8 mouse cellular contexts compared by ENCODE assay signal in genomic region chr11:35178144-35178817, GRCm38 (mm10). TPM values are rescaled to one million over a fixed set of nuclear protein-coding genes. Genes with fewer than 3 reads are reported as not detected.
DNase-seq lines count a peak whose midpoint lies in the region; ATAC-seq and TF ChIP-seq lines count a peak whose summit lies in the region.
"Had no signal": no experiment of that assay in that cellular context is flagged by ENCODE, and none has a peak within 500 bp of the region (broad histone marks: within the 10 kb centered on the region; RNA-seq: fewer than 3 reads in every experiment).

No protein-coding gene starts in this region.

- H3K27me3 ChIP-seq in liver, embryonic 11.5 days (replicated peaks; ENCODE audit: control insufficient read depth, insufficient read depth, low read length): no peaks in the 10 kb centered on the region
- H3K27me3 ChIP-seq in liver, postnatal 0 days (ENCODE audit: insufficient read depth, low read length): peaks cover 2% of the 10 kb centered on the region; the same call in 1 of the 2 replicates

- DNase-seq in liver, embryonic 11.5 days (ENCODE audit: low spot score): no peak
- DNase-seq in liver, postnatal 0 days: no peak
- peak; percentile 61 for DNase-seq in embryo, embryonic 11 days
- peak; percentile 57 to 79 for DNase-seq in layer of hippocampus, adult 2 months (ENCODE audit: low spot score in 2 of 2)
- peak; percentile 85 to 92 for DNase-seq in right cerebral cortex, postnatal 36 days (ENCODE audit: low spot score in 2 of 2)
- no peak for DNase-seq in gastrocnemius, postnatal 14 days
- DNase-seq in lung, postnatal 14 days: no peak

- no peaks in the 10 kb centered on the region for H3K9me3 ChIP-seq in liver, embryonic 11.5 days (ENCODE audit: control insufficient read depth, low read length)
- H3K9me3 ChIP-seq in liver, postnatal 0 days (ENCODE audit: low read length): no peaks in the 10 kb centered on the region

- H3K4me2 ChIP-seq in liver, embryonic 11.5 days: peak overlapping the region; percentile 1; the same call in 1 of the 2 replicates
- no peak overlapping the region for H3K4me2 ChIP-seq in liver, postnatal 0 days (ENCODE audit: low read depth, low read length)

- no peak for TF ChIP-seq EP300 in liver, postnatal 0 days (IDR thresholded peaks at IDR 0.05; ENCODE audit: low read depth)

- no peak overlapping the region for H3K4me3 ChIP-seq in liver, embryonic 11.5 days (ENCODE audit: low read depth, low read length)
- no peak overlapping the region for H3K4me3 ChIP-seq in liver, postnatal 0 days (ENCODE audit: low read depth, low read length)
- no peak overlapping the region for H3K4me3 ChIP-seq in layer of hippocampus, adult 2 months
- H3K4me3 ChIP-seq: myocyte had no signal

- ATAC-seq in liver, embryonic 11.5 days (replicated peaks; ENCODE audit: low FRiP score): no peak
- ATAC-seq in liver, postnatal 0 days: no peak

- 49% methylated on average over 24 of the region's 24 CpGs for WGBS in liver, embryonic 11.5 days
- 44% methylated on average over 24 of the region's 24 CpGs for WGBS in liver, postnatal 0 days (ENCODE audit: insufficient replicate concordance)

- intact Hi-C loops in gastrocnemius, postnatal 14 days (cut with DNase I; ENCODE audit: low total_unique reads): no loop called here

- H3K9ac ChIP-seq in liver, embryonic 11.5 days (ENCODE audit: low read depth, low read length): no peak overlapping the region
- no peak overlapping the region for H3K9ac ChIP-seq in liver, postnatal 0 days (replicated peaks)

- no peak for TF ChIP-seq CTCF in liver, postnatal 0 days (IDR thresholded peaks at IDR 0.05; ENCODE audit: low read depth)
- no peak for TF ChIP-seq CTCF in layer of hippocampus, adult 2 months (conservative IDR thresholded peaks at IDR 0.05)

- H3K27ac ChIP-seq in liver, embryonic 11.5 days (ENCODE audit: low read depth, low read length): no peak overlapping the region
- H3K27ac ChIP-seq in liver, postnatal 0 days (ENCODE audit: low read depth): no peak overlapping the region
- peak overlapping the region; percentile 39 for H3K27ac ChIP-seq in layer of hippocampus, adult 2 months

- no peaks in the 10 kb centered on the region for H3K4me1 ChIP-seq in liver, embryonic 11.5 days (replicated peaks; ENCODE audit: control insufficient read depth, insufficient read depth, low read length)
- H3K4me1 ChIP-seq in liver, postnatal 0 days (ENCODE audit: insufficient read depth): no peaks in the 10 kb centered on the region

- no peaks in the 10 kb centered on the region for H3K36me3 ChIP-seq in liver, embryonic 11.5 days (ENCODE audit: control insufficient read depth, insufficient read depth, low read length)
- no peaks in the 10 kb centered on the region for H3K36me3 ChIP-seq in liver, postnatal 0 days (replicated peaks; ENCODE audit: insufficient read depth, low read length)

RNA-seq across cellular contexts. Expression of gene Slit3, which starts 57.3 kb away (rescaled TPM):
- 6.4 and 6.8 TPM in 2 replicates for polyA plus RNA-seq in liver, embryonic 11.5 days (2014; fragmentation: Nextera tagmentation; extraction: Ambion mirVana)
- polyA plus RNA-seq in liver, postnatal 0 days (2015; fragmentation: Nextera tagmentation; extraction: Ambion mirVana): 0.20 and 0.52 TPM in 2 replicates
- 100 to 1,000 TPM in 1 of 2 experiments, 10 to 100 TPM in 1; 98.9 to 106 TPM for total RNA-seq in layer of hippocampus, adult 2 months (2021)
- 10 to 100 TPM; 11.0 to 12.1 TPM for total RNA-seq in gastrocnemius, postnatal 14 days (2021)
- polyA plus RNA-seq: myocyte had no signal

Comparison
In these comparisons a context has a peak if more than half of its experiments do, and no peak if none do; other contexts are left out.
1. DNase-seq: peak in embryo, embryonic 11 days (single experiment), layer of hippocampus, adult 2 months (2 of 2) and right cerebral cortex, postnatal 36 days (2 of 2); none in liver, embryonic 11.5 days (single experiment), liver, postnatal 0 days (single experiment), gastrocnemius, postnatal 14 days (single experiment) and lung, postnatal 14 days (single experiment).
2. RNA of gene Slit3, which starts 57.3 kb away (total RNA-seq): 98.9 to 106 TPM in layer of hippocampus, adult 2 months; 11.0 to 12.1 TPM in gastrocnemius, postnatal 14 days; every median in the first group is over 4 times any median in the second.